ENCODE assay signal across 24 mouse cellular contexts in the genomic region with DNA sequence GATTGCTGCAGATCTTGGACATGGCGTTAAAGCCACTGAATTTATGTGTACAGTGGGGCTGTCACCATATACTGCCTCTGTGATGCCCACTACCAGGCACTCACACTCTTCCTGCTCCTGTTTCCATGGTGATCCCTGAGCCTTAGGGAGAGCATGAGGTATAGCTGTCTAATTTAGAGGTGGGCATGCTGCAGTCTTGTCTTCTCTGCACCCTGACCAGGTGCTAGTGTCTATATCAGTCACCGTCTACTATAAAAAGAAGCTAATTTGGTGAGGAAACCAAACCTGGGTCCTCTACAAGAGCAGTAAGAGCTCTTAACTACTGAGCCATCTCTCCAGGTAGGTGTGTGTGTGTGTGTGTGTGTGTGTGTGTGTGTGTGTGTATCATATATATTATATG. TPM values are rescaled to one million over a fixed set of nuclear protein-coding genes. Genes with fewer than 3 reads are reported as not detected.
A peak's percentile ranks its signal among the peaks of the same experiment; 100 is the strongest.
DNase-seq lines count a peak whose midpoint lies in the region; ATAC-seq and TF ChIP-seq lines count a peak whose summit lies in the region.
"Had no signal": no experiment of that assay in that cellular context is flagged by ENCODE, and none has a peak within 500 bp of the region (broad histone marks: within the 10 kb centered on the region; RNA-seq: fewer than 3 reads in every experiment).

No protein-coding gene starts in this region.

- in situ Hi-C loops in ES-E14 (cut with MboI; ENCODE audit: low sequenced_read_pairs in 2 of 2, unreplicated experiment in 2 of 2): no loop called here

- H3K36me3 ChIP-seq in liver, embryonic 16.5 days (ENCODE audit: control insufficient read depth, insufficient read depth): peaks cover 9% of the 10 kb centered on the region
- H3K36me3 ChIP-seq in ES-E14 (ENCODE audit: control insufficient read depth, insufficient read depth, low read length, poor library complexity, severe bottlenecking): peaks cover 5% of the 10 kb centered on the region

- H3K4me1 ChIP-seq in liver, embryonic 16.5 days (ENCODE audit: control insufficient read depth, low read depth, low read length): no peaks in the 10 kb centered on the region
- H3K4me1 ChIP-seq in ES-E14 (ENCODE audit: control insufficient read depth in 2 of 2, insufficient read depth in 2 of 2, low read length in 2 of 2, poor library complexity in 1 of 2): no peaks in the 10 kb centered on the region; a peak in 1 of 4 replicates
- H3K4me1 ChIP-seq in olfactory bulb, adult 2 months (ENCODE audit: control insufficient read depth, insufficient read depth, low read length): no peaks in the 10 kb centered on the region
- H3K4me1 ChIP-seq: embryonic facial prominence, embryonic 10.5 days; embryonic facial prominence, embryonic 12.5 days; forebrain, embryonic 10.5 days; forebrain, embryonic 12.5 days had no signal

- peak; percentile 52; the same call in 1 of the 2 replicates for ATAC-seq in frontal cortex, adult (ENCODE audit: low TSS enrichment)
- 0 out of 2 replicates have a peak, but pooled peaks have one; percentile 7 for ATAC-seq in liver, embryonic 16.5 days (ENCODE audit: low read depth)
- ATAC-seq: forebrain, embryonic 14.5 days; forebrain, embryonic 16.5 days had no signal

- H3K4me3 ChIP-seq in liver, embryonic 16.5 days (ENCODE audit: low read depth, low read length): no peak overlapping the region
- no peak overlapping the region for H3K4me3 ChIP-seq in ES-E14 (ENCODE audit: insufficient read depth in 1 of 2, low read depth in 1 of 2, low read length in 2 of 2, poor library complexity in 1 of 2, severe bottlenecking in 1 of 2)
- no peak overlapping the region for H3K4me3 ChIP-seq in olfactory bulb, adult 2 months (ENCODE audit: insufficient read depth, low read depth, low read length)
- H3K4me3 ChIP-seq: embryonic facial prominence, embryonic 10.5 days; embryonic facial prominence, embryonic 12.5 days; forebrain, embryonic 10.5 days; forebrain, embryonic 12.5 days had no signal

- 90% methylated on average over 2 of the region's 2 CpGs for WGBS in liver, embryonic 16.5 days (ENCODE audit: insufficient replicate concordance)
- WGBS in olfactory bulb, adult 2 months: 89% methylated on average over 2 of the region's 2 CpGs

- H3K9ac ChIP-seq in liver, embryonic 16.5 days (ENCODE audit: low read depth, low read length): no peak overlapping the region
- H3K9ac ChIP-seq in ES-E14 (ENCODE audit: insufficient read depth, low read depth, low read length, poor library complexity, severe bottlenecking): no peak overlapping the region
- H3K9ac ChIP-seq: embryonic facial prominence, embryonic 12.5 days; forebrain, embryonic 12.5 days had no signal

- H3K4me2 ChIP-seq in liver, embryonic 16.5 days (ENCODE audit: low read depth, low read length): no peak overlapping the region
- H3K4me2 ChIP-seq: embryonic facial prominence, embryonic 12.5 days; forebrain, embryonic 12.5 days had no signal

- H3K27me3 ChIP-seq in liver, embryonic 16.5 days (ENCODE audit: control insufficient read depth, insufficient read depth, low read depth, low read length): no peaks in the 10 kb centered on the region
- H3K27me3 ChIP-seq: embryonic facial prominence, embryonic 12.5 days; forebrain, embryonic 12.5 days had no signal

- no peak for TF ChIP-seq POLR2A in olfactory bulb, adult 2 months (IDR thresholded peaks at IDR 0.05; ENCODE audit: insufficient read depth, low read depth, low read length)

- H3K9me3 ChIP-seq in liver, embryonic 16.5 days (replicated peaks; ENCODE audit: control insufficient read depth, low read length): no peaks in the 10 kb centered on the region
- H3K9me3 ChIP-seq in ES-E14 (ENCODE audit: control insufficient read depth, insufficient read depth, low read depth, low read length): no peaks in the 10 kb centered on the region
- H3K9me3 ChIP-seq: embryonic facial prominence, embryonic 10.5 days; embryonic facial prominence, embryonic 12.5 days; forebrain, embryonic 10.5 days; forebrain, embryonic 12.5 days had no signal

- DNase-seq in frontal cortex, postnatal 14 days (ENCODE audit: low spot score in 2 of 2): no peak
- no peak for DNase-seq in liver
- DNase-seq in ES-E14 (ENCODE audit: low read depth, low spot score): no peak
- DNase-seq in urinary bladder, adult 18-20 months (ENCODE audit: low spot score in 2 of 2): no peak
- no peak for DNase-seq in adrenal gland, postnatal 36 days
- DNase-seq: adrenal gland, adult 2 months; adrenal gland, postnatal 10 days; adrenal gland, postnatal 25 days; cerebellum, adult 11-12 months; cerebellum, adult 2 months; cerebellum, adult 9-10 months; cerebellum, postnatal 10 days; cerebellum, postnatal 25 days had no signal

- H3K27ac ChIP-seq in liver, embryonic 16.5 days (ENCODE audit: low read length): no peak overlapping the region
- H3K27ac ChIP-seq in ES-E14 (ENCODE audit: insufficient read depth, low read depth, low read length, poor library complexity, severe bottlenecking): peak overlapping the region; percentile 42; the same call in 1 of the 2 replicates
- 0 out of 2 replicates have a peak overlapping the region, but pooled peaks have one; percentile 21 for H3K27ac ChIP-seq in olfactory bulb, adult 2 months (ENCODE audit: insufficient read depth, low read depth, low read length)
- H3K27ac ChIP-seq: embryonic facial prominence, embryonic 10.5 days; embryonic facial prominence, embryonic 12.5 days; forebrain, embryonic 10.5 days; forebrain, embryonic 12.5 days had no signal

- TF ChIP-seq CTCF in olfactory bulb, adult 2 months (IDR thresholded peaks at IDR 0.05; ENCODE audit: insufficient read depth, low read depth, low read length): no peak

TF ChIP-seq in ES-E14, 5 proteins besides CTCF, POLR2A, EP300 and RAD21:
- no peak for TF ChIP-seq ZNF384 (IDR thresholded peaks at IDR 0.05; ENCODE audit: low read depth, low read length)
- TF ChIP-seq HCFC1 (IDR thresholded peaks at IDR 0.05; ENCODE audit: borderline replicate concordance, insufficient read depth, low read length): no peak
- no peak for TF ChIP-seq ZC3H11A (IDR thresholded peaks at IDR 0.05; ENCODE audit: borderline replicate concordance, low read depth, low read length)
- TF ChIP-seq CHD2 (IDR thresholded peaks at IDR 0.05; ENCODE audit: low read depth, low read length): no peak
- no peak for TF ChIP-seq MAFK (IDR thresholded peaks at IDR 0.05; ENCODE audit: insufficient read depth, low read depth, low read length)

RNA-seq across cellular contexts. Expression of gene Myo3b, which starts 32.4 kb away (rescaled TPM):
- polyA plus RNA-seq in liver, embryonic 16.5 days (2015; fragmentation: Nextera tagmentation; extraction: Ambion mirVana): not detected in 2 replicates
- 0.13 and 0.69 TPM in 2 replicates for total RNA-seq in ES-E14 (2012; rRNA removed)
- not detected in 2 replicates for polyA plus RNA-seq in olfactory bulb, adult 2 months (2012; ENCODE audit: insufficient read depth, insufficient read length, low replicate concordance, missing spikeins)
- not detected for total RNA-seq in adrenal gland, postnatal 36 days (2021)
- total RNA-seq: adrenal gland, adult 2 months; adrenal gland, postnatal 10 days; adrenal gland, postnatal 25 days; MEL had no signal
- polyA plus RNA-seq: embryonic facial prominence, embryonic 14.5 days; forebrain, embryonic 10.5 days had no signal
